Mouse (Mus musculus) C2C12 (cell line): Measurements from ENCODE around the gene Dll1.

Source experiments
- CEBPB ChIP-seq: IDR thresholded peaks from one replicate; pipeline ENCODE4 v1.6.1; 2011; ENCODE audit warnings: low read depth, mild to moderate bottlenecking, control low read depth, moderate library complexity
- CTCF ChIP-seq: IDR thresholded peaks from one replicate; pipeline ENCODE4 v1.5.1; 2011; ENCODE audit not compliant: control insufficient read depth, insufficient read depth, insufficient read length
- FOSL1 ChIP-seq: IDR thresholded peaks from one replicate; pipeline ENCODE4 v1.8.0; 2011; ENCODE audit warnings: mild to moderate bottlenecking, low read length; ENCODE audit not compliant: poor library complexity, insufficient read depth, severe bottlenecking
- MAX ChIP-seq: IDR thresholded peaks from one replicate; pipeline ENCODE4 v1.6.1; 2011; ENCODE audit warnings: mild to moderate bottlenecking, control low read depth
- USF1 ChIP-seq: IDR thresholded peaks from one replicate; pipeline ENCODE4 v1.6.1; 2011; ENCODE audit warnings: low read depth, mild to moderate bottlenecking, control low read depth, moderate library complexity

GRCm38 (mm10) chr17:15357071-15357470, 19.6 kb downstream of the Dll1 start:
- TF ChIP-seq CEBPB, result no peak
- TF ChIP-seq CTCF, result no peak
- TF ChIP-seq USF1, result no peak
- TF ChIP-seq MAX, result no peak
- no peak for TF ChIP-seq FOSL1
